Mouse (Mus musculus): ENCODE measurements around the gene Thoc5.

DNA sequence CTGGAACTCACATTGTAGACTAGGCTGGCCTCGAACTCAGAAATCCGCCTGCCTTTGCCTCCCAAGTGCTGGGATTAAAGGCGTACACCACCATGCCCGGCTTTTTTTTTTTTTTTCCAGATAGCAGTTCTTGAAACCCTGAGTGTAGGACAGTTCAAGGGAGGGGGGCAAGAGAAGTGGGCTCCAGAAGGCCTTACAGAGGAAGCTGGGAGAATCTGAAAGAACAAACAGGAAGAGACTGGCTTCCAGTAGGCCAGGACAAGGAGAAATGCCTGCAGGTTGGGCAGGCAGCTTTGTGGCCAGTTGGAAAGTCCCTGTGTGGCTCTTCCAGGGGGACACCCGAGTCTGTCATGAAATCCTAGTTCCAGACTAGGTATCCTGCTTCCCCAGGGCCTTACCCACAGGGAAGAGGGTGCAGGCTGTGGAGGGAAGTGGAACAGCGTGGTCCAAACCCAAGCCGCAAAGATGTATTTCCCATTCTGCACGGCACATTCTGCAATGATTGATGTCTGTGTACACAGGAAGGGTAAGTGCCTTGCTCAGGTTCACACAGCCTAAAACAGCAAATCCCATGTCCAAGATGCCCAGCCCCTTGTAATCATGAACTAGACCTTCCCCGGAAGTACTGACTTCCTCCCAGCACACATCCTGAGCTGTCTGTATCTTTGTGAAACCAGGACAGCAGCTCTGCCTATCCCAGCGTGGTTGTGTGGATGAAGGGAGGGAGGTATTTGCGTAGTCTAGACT is 79.4 kb downstream of the Thoc5 start:
- TF ChIP-seq POLR2A (IDR thresholded peaks at IDR 0.05; ENCODE audit: extremely low read depth, insufficient read depth, low read length) (no peak), CTCF (IDR thresholded peaks at IDR 0.05; ENCODE audit: low read depth, low read length) (no peak)
